Mouse (Mus musculus) retina, adult 2 months (tissue): ENCODE measurements around the gene Orm3.
A peak's percentile ranks its signal among the peaks of the same experiment; 100 is the strongest.
"Not testable (repeated sequence)": the region's sequence is repeated elsewhere in the genome, so short reads cannot be mapped to it uniquely, and the experiment has no call there.

Source experiments
- DNase-seq: peaks from one replicate; pipeline ENCODE4 v3.0.0-alpha.2; 2012; ENCODE audit warnings: low read depth, low spot score

Orm3 gene

GRCm38 (mm10) chr4:63355877-63356665, at the start of gene Orm3:
Orm3 (plus strand) TSS chr4:63356162.
- DNase-seq = no peak

GRCm38 (mm10) chr4:63307175-63308062, 48.5 kb upstream of the Orm3 start:
- DNase-seq = peak; percentile 55

GRCm38 (mm10) chr4:63308316-63308715, 47.6 kb upstream of the Orm3 start:
- DNase-seq = no peak

DNA sequence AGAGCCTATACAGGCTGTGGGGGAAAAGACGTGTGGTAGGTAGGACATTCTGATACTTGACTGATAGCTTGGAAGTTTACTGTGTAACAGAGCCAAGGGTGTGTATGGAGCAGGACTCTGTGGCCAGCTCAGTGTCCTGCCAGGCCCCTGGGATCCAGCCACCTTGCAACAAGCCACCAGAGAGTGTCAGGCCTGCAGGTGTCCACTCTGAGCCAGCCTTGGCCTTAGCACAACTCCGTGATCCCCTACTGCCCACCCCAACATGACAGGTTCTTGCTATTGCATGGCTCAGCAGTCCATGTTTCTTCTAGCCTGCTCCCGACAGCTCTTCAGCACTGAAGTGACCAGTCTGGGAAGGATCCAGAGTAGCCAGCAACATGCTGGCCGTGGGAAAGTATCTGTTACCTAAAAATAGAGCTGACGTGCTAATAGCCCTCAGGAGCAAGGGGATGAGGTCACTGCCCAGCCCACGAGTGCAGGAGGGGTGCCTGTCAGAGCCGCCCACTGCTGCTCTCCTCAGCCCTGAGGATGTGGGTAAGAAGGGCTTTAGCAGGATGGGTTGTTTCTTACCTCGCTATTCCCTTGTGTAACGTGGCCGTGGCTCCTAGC, 45.6 kb upstream of the Orm3 start:
- no peak for DNase-seq

- DNase-seq = no peak
Measured at GRCm38 (mm10) chr4:63311426-63311825, 44.5 kb upstream of the Orm3 start.

GRCm38 (mm10) chr4:63314063-63314462, 41.9 kb upstream of the Orm3 start:
- DNase-seq = no peak

GRCm38 (mm10) chr4:63316076-63316746, 39.8 kb upstream of the Orm3 start:
- no peak for DNase-seq

- not testable (repeated sequence) for DNase-seq
Measured at GRCm38 (mm10) chr4:63319566-63319965, 36.4 kb upstream of the Orm3 start.

DNA sequence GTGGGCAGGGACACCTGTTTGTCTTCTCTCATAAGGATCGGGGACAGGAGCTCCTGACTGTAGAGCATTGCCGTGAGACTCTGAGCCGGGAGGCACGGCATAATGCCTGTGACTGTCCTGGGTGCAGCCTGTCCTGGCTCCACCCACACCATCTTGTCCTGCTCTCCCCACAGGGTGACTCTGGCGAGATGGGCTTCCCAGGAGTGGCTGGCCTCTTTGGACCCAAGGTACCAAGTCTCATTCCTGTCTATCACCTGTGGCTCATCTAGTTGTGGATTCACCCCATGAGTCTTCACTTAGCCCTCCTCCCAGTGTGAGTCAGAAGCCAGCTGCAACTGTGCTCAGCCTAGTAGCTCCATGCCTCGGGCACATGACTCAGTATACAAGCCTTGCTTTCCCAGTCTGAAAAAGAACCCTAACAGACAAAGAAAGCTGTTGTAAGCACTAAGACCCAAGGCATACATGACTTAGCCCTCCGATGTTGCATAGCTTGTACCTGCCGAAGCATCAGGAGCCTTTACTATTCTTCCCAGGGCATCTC, 32.6 kb upstream of the Orm3 start:
- DNase-seq = no peak

- DNase-seq = no peak
Measured at GRCm38 (mm10) chr4:63333403-63333802, 22.6 kb upstream of the Orm3 start.

DNA sequence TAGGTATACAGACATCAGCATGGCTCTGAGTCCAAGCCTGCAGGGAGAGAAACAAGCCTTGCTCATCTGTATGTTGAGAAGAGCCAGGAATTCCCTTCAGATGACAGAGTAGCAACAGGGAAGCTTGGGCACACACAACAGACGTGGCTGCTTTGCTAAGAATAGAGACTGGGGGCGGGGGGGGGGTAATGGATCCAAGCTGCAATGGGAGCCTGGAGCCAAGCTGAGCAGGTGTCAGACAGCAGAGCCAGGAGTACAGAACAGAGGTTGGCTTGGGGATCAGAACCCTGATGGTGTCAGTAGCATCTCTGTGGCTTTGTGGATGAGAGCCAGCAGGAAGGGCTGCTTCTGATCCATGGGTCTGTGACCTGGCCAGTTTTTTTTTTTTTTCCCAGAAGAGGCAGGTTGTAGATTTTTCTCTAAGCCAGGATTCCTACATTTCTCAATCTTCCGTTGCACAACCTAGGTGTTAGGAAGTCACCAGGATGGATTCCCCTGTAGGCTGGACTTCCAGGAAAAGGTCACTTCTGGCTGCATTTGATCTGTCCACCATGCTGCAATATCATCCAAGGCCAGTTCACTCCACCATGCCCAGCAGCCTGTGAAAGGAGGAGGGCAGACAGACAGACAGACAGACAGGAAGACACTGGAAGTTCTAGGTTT, 17.4 kb upstream of the Orm3 start:
- DNase-seq = no peak

DNA sequence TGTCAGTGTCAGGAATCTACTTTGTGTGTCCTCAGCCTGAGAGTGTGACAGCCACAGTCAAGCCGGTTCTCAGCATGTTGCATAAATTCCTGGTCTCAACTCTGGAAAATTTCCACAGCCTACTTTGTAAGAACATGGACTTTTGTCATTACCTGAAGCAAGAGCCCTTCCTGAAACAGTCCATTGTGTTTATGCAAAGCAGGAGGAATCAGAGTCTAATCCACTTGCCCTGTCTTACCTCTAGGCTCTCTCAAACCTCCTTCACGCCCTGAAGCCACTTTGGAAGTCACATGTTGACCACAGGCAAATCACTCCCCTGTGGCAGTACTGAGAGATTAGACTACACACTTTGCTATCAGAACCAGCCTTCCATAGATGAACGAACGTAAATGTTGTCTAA, 13.5 kb upstream of the Orm3 start:
- DNase-seq = no peak

GRCm38 (mm10) chr4:63343608-63344007, 12.4 kb upstream of the Orm3 start:
- no peak for DNase-seq

DNA sequence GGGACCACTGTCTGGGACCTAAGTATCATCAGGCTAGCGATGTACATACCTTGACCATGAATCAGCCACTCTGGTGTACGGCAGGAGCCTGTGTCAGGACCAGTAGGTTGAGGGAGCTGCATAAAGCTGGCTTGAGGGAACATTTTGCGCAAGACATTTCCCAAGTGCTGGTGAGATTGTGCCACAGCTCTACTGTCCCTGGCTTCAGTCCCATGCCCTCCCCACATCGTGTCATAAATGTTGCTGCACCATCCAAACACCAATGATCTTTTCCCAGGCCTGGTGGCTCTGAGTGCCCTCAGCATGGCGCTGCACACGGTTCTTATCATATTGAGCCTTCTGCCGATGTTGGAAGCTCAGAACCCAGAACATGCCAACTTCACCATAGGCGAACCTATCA, 11.7 kb upstream of the Orm3 start, which contains the start of gene Orm1:
Gene Orm1, plus strand, starts transcription at position 266 of the 400 bp plus-strand sequence.
- no peak for DNase-seq

- DNase-seq = no peak
Measured at GRCm38 (mm10) chr4:63345261-63345660, 10.7 kb upstream of the Orm3 start.

GRCm38 (mm10) chr4:63346659-63347058, 9.3 kb upstream of the Orm3 start:
- no peak for DNase-seq

GRCm38 (mm10) chr4:63348524-63348923, 7.4 kb upstream of the Orm3 start:
- no peak for DNase-seq

DNA sequence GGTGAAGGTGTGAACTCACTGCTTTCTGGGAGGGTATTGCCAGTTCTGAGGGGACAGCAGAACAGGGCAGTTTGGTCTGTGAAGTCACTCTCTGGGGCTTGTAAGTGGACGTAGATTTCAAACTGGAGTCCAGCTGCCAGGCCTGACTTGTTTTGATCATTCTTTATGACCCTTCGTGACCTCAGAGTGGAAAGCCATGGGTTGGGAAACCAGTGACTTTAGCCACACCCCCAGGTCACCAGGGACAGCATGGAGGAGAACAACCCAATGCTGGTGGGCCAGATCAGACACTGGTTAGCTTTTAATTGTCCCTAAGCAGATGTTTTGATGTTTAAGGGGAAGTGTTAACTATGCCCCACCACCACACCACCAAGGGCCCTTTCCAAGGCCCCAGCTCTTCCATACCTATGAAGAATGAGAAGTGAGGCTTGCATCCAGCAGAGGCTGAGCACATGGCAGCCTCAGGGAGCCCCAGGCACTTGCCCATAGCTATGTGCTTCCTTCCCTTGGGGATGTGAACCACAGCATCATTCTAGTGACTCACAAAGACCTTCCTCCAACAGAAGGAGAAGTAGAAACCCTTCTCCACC, 1.1 kb downstream of the Orm3 start:
- DNase-seq = no peak

DNA sequence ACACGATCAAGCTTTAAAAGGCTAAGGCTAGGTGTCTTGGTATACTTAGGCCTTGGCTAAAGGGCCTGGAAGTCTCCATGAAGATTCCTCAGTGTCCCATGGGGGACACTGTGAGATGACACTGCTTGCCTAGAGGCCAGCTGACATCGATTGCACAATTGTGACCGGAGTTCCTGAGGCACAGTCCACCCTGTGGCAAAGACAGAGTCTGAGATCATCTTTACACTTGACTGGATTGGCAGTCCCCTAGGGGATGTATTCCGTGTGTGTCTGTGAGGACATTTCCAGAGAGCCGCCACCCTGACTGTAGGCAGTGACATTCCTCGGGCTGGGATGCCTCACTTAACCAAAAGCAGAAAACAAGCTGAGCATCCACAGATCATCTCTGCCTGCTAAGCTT, 3.9 kb downstream of the Orm3 start:
- no peak for DNase-seq

DNA sequence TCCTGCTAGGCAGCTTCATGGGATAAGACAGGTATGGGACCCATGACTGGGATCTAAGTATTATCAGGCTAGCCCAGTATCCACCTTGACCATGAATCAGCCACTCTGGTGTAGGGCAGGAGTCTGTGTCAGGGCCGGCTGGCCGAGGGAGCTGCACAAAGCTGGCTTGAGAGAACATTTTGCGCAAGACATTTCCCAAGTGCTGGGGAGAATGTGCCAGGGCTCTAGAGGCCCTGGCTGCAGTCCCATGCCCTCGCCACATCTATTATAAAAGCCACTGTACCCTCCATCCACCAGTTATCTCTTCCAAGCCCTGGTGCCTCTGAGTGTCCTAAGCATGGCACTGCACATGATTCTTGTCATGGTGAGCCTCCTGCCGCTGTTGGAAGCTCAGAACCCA, 6.2 kb downstream of the Orm3 start, which contains the start of gene Orm2:
Gene Orm2, plus strand, starts transcription at position 300 of the 400 bp plus-strand sequence.
- no peak for DNase-seq
